Mouse (Mus musculus): ENCODE data around the gene Chd2. TPM values are rescaled to one million over a fixed set of nuclear protein-coding genes. Genes with fewer than 3 reads are reported as not detected.

The Chd2 gene
- polyA plus RNA-seq, 1 experiment from 2014 or later, result 44.7 TPM

GRCm38 (mm10) chr7:73558293-73559169, 16.9 kb upstream of the Chd2 start:
- peak overlapping the region; percentile 100 for H3K9ac ChIP-seq (ENCODE audit: low read length)
- ATAC-seq (ENCODE audit: insufficient read depth, low FRiP score, low TSS enrichment) (peak; percentile 99), DNase-seq (ENCODE audit: low spot score) (peak; percentile 100)
- H3K4me3 ChIP-seq (ENCODE audit: low read depth, low read length), result peak overlapping the region; percentile 86
- peak overlapping the region; percentile 58 for H3K4me2 ChIP-seq (ENCODE audit: low read depth)
- WGBS, result under 1% methylated on average over 47 of the region's 60 CpGs
- peak overlapping the region; percentile 100 for H3K27ac ChIP-seq (ENCODE audit: low read depth, low read length)
- no peaks in the 10 kb centered on the region for H3K27me3 ChIP-seq (ENCODE audit: control insufficient read depth, insufficient read depth, low read length)
- H3K36me3 ChIP-seq (ENCODE audit: control insufficient read depth, insufficient read depth, low read length), result no peaks in the 10 kb centered on the region
- no peaks in the 10 kb centered on the region for H3K9me3 ChIP-seq (ENCODE audit: control insufficient read depth, low read length)
- peaks cover 8% of the 10 kb centered on the region for H3K4me1 ChIP-seq (ENCODE audit: control insufficient read depth, insufficient read depth, low read length)

- WGBS, result under 1% methylated on average over 62 of the region's 80 CpGs
- Histone ChIP-seq H3K4me2 (ENCODE audit: low read depth) (peak overlapping the region; percentile 18), H3K9ac (ENCODE audit: low read length) (peak overlapping the region; percentile 100), H3K27me3 (ENCODE audit: control insufficient read depth, insufficient read depth, low read length) (no peaks in the 10 kb centered on the region), H3K4me1 (ENCODE audit: control insufficient read depth, insufficient read depth, low read length) (peaks cover 8% of the 10 kb centered on the region), H3K4me3 (ENCODE audit: low read depth, low read length) (peak overlapping the region; percentile 86), H3K9me3 (ENCODE audit: control insufficient read depth, low read length) (no peaks in the 10 kb centered on the region), H3K36me3 (ENCODE audit: control insufficient read depth, insufficient read depth, low read length) (no peaks in the 10 kb centered on the region), H3K27ac (ENCODE audit: low read depth, low read length) (peak overlapping the region; percentile 100)
- peak; percentile 55 for DNase-seq (ENCODE audit: low spot score)
- ATAC-seq (ENCODE audit: insufficient read depth, low FRiP score, low TSS enrichment), result peak; percentile 35
Observed at GRCm38 (mm10) chr7:73557671-73558265, 16.1 kb upstream of the Chd2 start.

- Histone ChIP-seq H3K9ac (ENCODE audit: low read length) (peak overlapping the region; percentile 100), H3K27ac (ENCODE audit: low read depth, low read length) (peak overlapping the region; percentile 100), H3K4me2 (ENCODE audit: low read depth) (peak overlapping the region; percentile 30), H3K36me3 (ENCODE audit: control insufficient read depth, insufficient read depth, low read length) (no peaks in the 10 kb centered on the region), H3K9me3 (ENCODE audit: control insufficient read depth, low read length) (no peaks in the 10 kb centered on the region), H3K4me1 (ENCODE audit: control insufficient read depth, insufficient read depth, low read length) (peaks cover 8% of the 10 kb centered on the region), H3K4me3 (ENCODE audit: low read depth, low read length) (peak overlapping the region; percentile 86), H3K27me3 (ENCODE audit: control insufficient read depth, insufficient read depth, low read length) (no peaks in the 10 kb centered on the region)
- ATAC-seq (ENCODE audit: insufficient read depth, low FRiP score, low TSS enrichment), result no peak
- DNase-seq (ENCODE audit: low spot score), result peak; percentile 48
- under 1% methylated on average over 25 of the region's 25 CpGs for WGBS
Observed at GRCm38 (mm10) chr7:73556688-73557667, 15.3 kb upstream of the Chd2 start.

GRCm38 (mm10) chr7:73555918-73556580, 14.4 kb upstream of the Chd2 start:
- Histone ChIP-seq H3K9me3 (ENCODE audit: control insufficient read depth, low read length) (no peaks in the 10 kb centered on the region), H3K4me2 (ENCODE audit: low read depth) (peak overlapping the region; percentile 51), H3K4me3 (ENCODE audit: low read depth, low read length) (peak overlapping the region; percentile 86), H3K9ac (ENCODE audit: low read length) (no peak overlapping the region), H3K27me3 (ENCODE audit: control insufficient read depth, insufficient read depth, low read length) (no peaks in the 10 kb centered on the region), H3K27ac (ENCODE audit: low read depth, low read length) (no peak overlapping the region), H3K36me3 (ENCODE audit: control insufficient read depth, insufficient read depth, low read length) (no peaks in the 10 kb centered on the region), H3K4me1 (ENCODE audit: control insufficient read depth, insufficient read depth, low read length) (peaks cover 8% of the 10 kb centered on the region)
- WGBS, result 29% methylated on average over 4 of the region's 4 CpGs
- DNase-seq (ENCODE audit: low spot score) (no peak), ATAC-seq (ENCODE audit: insufficient read depth, low FRiP score, low TSS enrichment) (no peak)

- WGBS, result 68% methylated on average over 2 of the region's 2 CpGs
- no peak overlapping the region for H3K9ac ChIP-seq (ENCODE audit: low read length)
- DNase-seq (ENCODE audit: low spot score) (no peak), ATAC-seq (ENCODE audit: insufficient read depth, low FRiP score, low TSS enrichment) (no peak)
- H3K27me3 ChIP-seq (ENCODE audit: control insufficient read depth, insufficient read depth, low read length), result no peaks in the 10 kb centered on the region
- no peak overlapping the region for H3K4me3 ChIP-seq (ENCODE audit: low read depth, low read length)
- no peak overlapping the region for H3K27ac ChIP-seq (ENCODE audit: low read depth, low read length)
- peaks cover 8% of the 10 kb centered on the region for H3K4me1 ChIP-seq (ENCODE audit: control insufficient read depth, insufficient read depth, low read length)
- H3K36me3 ChIP-seq (ENCODE audit: control insufficient read depth, insufficient read depth, low read length), result no peaks in the 10 kb centered on the region
- no peak overlapping the region for H3K4me2 ChIP-seq (ENCODE audit: low read depth)
- H3K9me3 ChIP-seq (ENCODE audit: control insufficient read depth, low read length), result no peaks in the 10 kb centered on the region
Observed at GRCm38 (mm10) chr7:73554849-73555248, 13.2 kb upstream of the Chd2 start.

GRCm38 (mm10) chr7:73553160-73553559, 11.5 kb upstream of the Chd2 start:
- H3K36me3 ChIP-seq (ENCODE audit: control insufficient read depth, insufficient read depth, low read length), result peaks cover 6% of the 10 kb centered on the region
- no peak overlapping the region for H3K4me2 ChIP-seq (ENCODE audit: low read depth)
- ATAC-seq (ENCODE audit: insufficient read depth, low FRiP score, low TSS enrichment), result no peak
- H3K27me3 ChIP-seq (ENCODE audit: control insufficient read depth, insufficient read depth, low read length), result no peaks in the 10 kb centered on the region
- 0 out of 2 replicates have a peak, but pooled peaks cover under 1% of the 10 kb centered on the region for H3K4me1 ChIP-seq (ENCODE audit: control insufficient read depth, insufficient read depth, low read length)
- H3K9ac ChIP-seq (ENCODE audit: low read length), result no peak overlapping the region
- no peak overlapping the region for H3K27ac ChIP-seq (ENCODE audit: low read depth, low read length)
- 84% methylated on average over 2 of the region's 2 CpGs for WGBS
- H3K9me3 ChIP-seq (ENCODE audit: control insufficient read depth, low read length), result no peaks in the 10 kb centered on the region
- H3K4me3 ChIP-seq (ENCODE audit: low read depth, low read length), result no peak overlapping the region
- no peak for DNase-seq (ENCODE audit: low spot score)

GRCm38 (mm10) chr7:73552054-73552750, 10.6 kb upstream of the Chd2 start:
- H3K9ac ChIP-seq (ENCODE audit: low read length), result no peak overlapping the region
- 92% methylated on average over 7 of the region's 7 CpGs for WGBS
- no peaks in the 10 kb centered on the region for H3K27me3 ChIP-seq (ENCODE audit: control insufficient read depth, insufficient read depth, low read length)
- ATAC-seq (ENCODE audit: insufficient read depth, low FRiP score, low TSS enrichment) (no peak), DNase-seq (ENCODE audit: low spot score) (no peak)
- H3K4me1 ChIP-seq (ENCODE audit: control insufficient read depth, insufficient read depth, low read length), result peaks cover 3% of the 10 kb centered on the region; the same call in 1 of the 2 replicates
- H3K4me2 ChIP-seq (ENCODE audit: low read depth), result no peak overlapping the region
- no peaks in the 10 kb centered on the region for H3K9me3 ChIP-seq (ENCODE audit: control insufficient read depth, low read length)
- H3K36me3 ChIP-seq (ENCODE audit: control insufficient read depth, insufficient read depth, low read length), result peaks cover 8% of the 10 kb centered on the region
- H3K27ac ChIP-seq (ENCODE audit: low read depth, low read length), result no peak overlapping the region
- H3K4me3 ChIP-seq (ENCODE audit: low read depth, low read length), result no peak overlapping the region

Measured in neural tube, embryonic 11.5 days (tissue).